Mouse (Mus musculus) olfactory bulb, adult 2 months (tissue): Measurements from ENCODE around the gene Rnf115.

ENCODE experiments used
- CTCF ChIP-seq: fragments of 200-500 bp; IDR thresholded peaks from 2 replicates; pipeline ENCODE4 v1.5.1; 2012; ENCODE audit warnings: low read depth, mild to moderate bottlenecking, low read length, moderate library complexity; ENCODE audit not compliant: insufficient read depth
- POLR2A ChIP-seq: fragments of 200-500 bp; IDR thresholded peaks from 2 replicates; pipeline ENCODE4 v1.6.1; 2012; ENCODE audit warnings: mild to moderate bottlenecking, low read depth, low read length, moderate library complexity; ENCODE audit not compliant: insufficient read depth

DNA sequence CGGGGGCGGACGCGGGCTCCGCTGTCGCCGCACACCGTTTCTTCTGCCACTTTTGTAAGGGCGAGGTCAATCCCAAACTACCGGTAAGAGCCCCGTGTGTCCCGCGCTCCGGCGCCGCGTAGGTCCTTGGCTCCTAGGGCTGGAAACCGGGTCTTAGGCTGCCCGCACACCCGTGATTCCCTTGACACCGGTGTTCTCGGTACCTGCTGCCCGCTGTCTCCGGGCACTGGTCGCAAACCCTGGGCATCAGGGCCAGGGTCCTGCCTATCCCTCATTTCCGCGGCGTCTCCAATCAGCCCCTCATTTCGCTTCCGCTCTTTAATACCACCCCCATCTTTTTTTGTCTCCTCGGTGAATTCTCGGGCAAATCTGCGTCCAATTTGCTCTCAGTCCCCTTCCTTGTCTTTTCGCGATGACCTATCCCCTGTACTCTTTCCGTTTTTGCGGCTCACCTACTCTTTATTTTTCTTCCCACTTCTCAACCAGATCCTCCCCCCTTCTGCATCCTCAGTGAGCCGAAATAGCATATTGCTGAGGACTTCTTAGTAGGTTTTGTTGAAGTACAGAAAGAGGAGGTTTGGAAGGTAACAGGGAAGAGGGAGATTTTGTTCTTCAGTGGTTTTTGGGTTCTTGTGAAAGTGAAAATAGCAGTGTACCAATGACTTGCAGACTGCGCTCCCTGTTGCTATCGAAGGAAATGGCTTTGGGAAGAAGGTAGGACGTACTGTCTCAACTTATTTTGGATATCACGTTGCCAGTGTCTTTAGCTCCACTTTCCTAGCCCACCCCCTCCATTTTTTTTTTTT lies 567 bp downstream of the Rnf115 start:
- TF ChIP-seq POLR2A (no peak), CTCF (no peak)
